Mouse (Mus musculus) forelimb bud, embryonic 11.5 days (tissue): ENCODE data around the gene Fntb.

ENCODE experiments used
- DNase-seq: peaks from one replicate; pipeline ENCODE4 v3.0.0-alpha.2; 2012; ENCODE audit warnings: low read depth, low spot score

The Fntb gene

DNA sequence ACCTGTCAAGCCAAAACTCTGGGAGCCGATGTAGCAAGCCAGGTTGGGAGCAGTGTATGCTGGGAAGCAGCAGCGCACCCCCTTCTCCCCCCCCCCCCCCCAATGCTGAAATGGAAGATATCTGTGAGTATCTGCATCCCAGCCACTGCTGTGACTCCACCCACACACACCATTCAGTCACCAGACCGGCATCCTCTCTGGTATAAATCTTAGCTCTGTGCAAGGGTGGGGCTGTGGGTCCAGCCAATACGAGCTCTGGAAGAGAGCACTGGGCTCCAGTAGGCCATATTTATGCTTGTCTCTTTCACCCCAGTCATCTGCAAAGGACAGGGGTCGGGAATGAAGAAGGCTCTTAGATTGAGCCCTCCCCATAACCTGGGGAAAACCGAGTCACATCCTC, 155.0 kb downstream of the Fntb start:
- no peak for DNase-seq

- no peak for DNase-seq
These were observed 155.6 kb downstream of the Fntb start for GRCm38 (mm10) chr12:76920990-76921389.

GRCm38 (mm10) chr12:76923118-76923517, 157.7 kb downstream of the Fntb start:
- DNase-seq, result no peak

GRCm38 (mm10) chr12:76924904-76925604, 159.7 kb downstream of the Fntb start:
- DNase-seq, result no peak

DNA sequence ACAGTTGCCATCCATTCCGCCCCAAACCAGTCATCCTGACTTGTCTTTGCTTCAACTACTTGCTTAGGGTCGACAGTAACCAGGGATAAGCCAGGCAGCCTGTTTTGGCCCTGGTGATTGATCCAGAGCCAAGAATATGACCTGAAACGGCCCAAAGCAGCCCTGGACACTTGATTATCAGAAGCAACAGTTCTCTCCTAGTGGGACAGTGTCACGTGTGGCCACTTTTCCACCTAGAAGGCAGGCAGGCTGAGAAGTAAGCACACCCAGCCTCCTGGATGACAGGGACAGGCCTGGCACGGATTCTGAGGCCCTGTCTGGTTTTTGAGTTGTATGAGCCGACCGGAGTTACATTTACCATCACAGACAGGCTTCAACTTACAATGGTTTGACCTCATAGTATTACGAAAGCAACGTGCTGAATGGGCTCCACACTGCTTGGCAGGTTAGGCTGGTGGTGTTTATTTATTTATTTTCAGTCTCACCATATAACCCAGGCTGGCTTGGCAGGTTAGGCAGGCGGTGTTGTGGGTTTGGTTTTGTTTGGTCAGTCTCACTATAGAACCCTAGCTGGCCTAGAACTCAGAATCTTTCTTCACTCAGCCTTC, 161.1 kb downstream of the Fntb start:
- DNase-seq, result no peak

GRCm38 (mm10) chr12:76927012-76927411, 161.6 kb downstream of the Fntb start:
- no peak for DNase-seq

GRCm38 (mm10) chr12:76927539-76927938, 162.2 kb downstream of the Fntb start:
- no peak for DNase-seq

DNA sequence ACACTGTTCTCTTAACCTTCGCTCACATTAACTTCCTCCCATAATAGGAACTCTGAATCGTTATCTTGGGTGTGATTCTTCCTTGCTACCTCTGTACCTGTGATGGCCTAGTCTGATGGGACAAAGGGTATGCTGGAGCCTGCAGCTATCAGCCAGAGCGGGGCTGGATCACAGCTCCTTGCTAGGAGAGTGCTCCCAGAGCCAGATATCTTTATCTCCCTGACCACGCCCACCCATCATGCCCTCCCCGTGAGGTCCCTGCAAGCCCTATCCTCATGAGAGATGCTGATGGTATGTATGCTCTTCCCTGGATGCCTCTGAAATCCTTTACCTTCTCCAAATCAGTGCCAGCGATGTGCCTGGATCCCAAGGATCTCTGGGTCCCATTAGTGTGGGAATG, 164.8 kb downstream of the Fntb start:
- no peak for DNase-seq

DNA sequence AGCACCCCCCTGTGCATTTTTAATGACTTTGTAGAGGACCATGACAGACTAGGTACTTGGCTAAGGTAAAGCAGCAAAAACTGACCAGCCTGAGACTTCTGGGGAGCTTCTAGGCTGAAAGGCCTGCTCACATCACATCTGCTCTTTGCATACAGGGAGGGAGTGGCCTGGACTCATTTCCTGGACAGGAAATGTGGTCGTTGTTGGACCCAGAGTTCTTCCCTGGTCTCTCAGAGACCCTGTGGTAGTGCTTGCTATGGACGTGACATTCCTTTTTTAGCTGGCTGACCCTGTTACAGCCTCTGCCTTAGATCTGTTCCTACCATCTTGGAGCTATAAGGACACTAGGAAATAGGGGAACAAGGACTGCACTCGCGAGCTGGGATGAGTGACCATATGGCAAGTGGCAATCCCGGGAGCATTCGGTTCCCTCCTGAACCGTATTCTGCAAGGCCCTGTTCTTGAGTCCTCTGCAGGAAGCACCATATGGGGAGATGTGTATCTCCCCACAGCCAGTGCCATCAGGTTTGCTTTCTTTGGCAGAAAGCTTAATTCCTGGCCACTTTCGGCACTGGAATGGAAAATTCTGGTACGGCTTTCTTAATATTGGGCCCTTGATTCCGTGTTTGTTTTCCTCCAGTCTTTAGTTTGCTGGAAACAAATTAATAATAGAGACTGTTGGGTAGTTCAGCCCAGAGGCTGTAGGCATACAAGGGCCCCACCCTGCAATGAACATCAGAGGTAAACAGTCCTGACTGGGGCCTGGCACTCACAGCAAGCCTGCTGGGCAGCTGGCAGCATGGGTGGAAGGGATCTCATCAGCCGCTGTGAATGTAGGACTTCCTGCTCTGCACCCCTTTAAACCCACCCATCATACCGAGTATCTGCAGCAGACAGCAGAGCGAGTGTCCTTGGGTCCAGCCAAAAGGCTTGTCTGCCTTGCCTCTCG, 166.6 kb downstream of the Fntb start:
- DNase-seq, result no peak

GRCm38 (mm10) chr12:76932688-76933060, 167.3 kb downstream of the Fntb start:
- DNase-seq, result no peak

GRCm38 (mm10) chr12:76934438-76934837, 169.0 kb downstream of the Fntb start:
- no peak for DNase-seq

GRCm38 (mm10) chr12:76936211-76936610, 170.8 kb downstream of the Fntb start:
- DNase-seq, result no peak

DNA sequence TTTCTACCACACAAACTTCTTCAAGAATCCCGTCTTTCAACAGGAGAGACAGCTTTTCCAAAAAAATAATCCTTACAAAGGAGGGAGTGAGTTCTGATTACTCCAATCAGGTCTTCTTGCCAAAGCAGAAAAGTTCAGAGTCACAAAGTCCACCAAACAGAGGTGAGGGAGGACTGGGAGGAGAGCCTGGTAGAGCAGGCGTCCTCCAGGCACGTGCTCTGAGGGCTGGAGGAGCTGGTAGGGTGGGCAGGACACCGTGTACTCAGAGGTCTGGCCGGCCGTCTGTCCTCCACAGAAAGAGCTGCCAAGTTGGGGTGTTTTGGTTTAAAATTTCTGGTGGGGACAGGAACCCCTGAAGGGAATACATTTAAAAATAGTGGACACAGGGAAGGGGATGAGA, 172.6 kb downstream of the Fntb start:
- no peak for DNase-seq

- no peak for DNase-seq
These were observed 176.1 kb downstream of the Fntb start for GRCm38 (mm10) chr12:76941524-76941923.

- DNase-seq, result no peak
These were observed 177.1 kb downstream of the Fntb start for GRCm38 (mm10) chr12:76942476-76942875.

GRCm38 (mm10) chr12:76943046-76943445, 177.7 kb downstream of the Fntb start:
- DNase-seq, result no peak

DNA sequence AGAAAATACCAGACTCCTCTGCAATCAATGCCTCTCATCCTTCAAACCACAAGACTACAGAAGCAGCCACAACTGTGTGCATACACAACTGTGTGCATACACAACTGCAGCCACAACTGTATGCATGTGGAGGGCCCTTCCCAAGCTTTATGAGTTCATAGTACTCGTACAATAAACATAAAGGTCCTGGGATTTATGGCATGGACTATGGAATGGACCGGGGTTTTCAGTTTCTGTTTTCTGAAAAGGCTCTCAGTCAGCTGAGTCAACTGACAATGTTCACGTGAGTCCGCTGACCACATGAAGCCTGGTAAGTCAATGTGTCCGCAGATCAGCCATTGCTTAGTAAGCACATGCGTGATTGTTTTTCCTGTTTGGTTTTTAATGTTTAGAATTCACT, 178.1 kb downstream of the Fntb start:
- no peak for DNase-seq

- no peak for DNase-seq
These were observed 182.1 kb downstream of the Fntb start for GRCm38 (mm10) chr12:76947487-76947886.

DNA sequence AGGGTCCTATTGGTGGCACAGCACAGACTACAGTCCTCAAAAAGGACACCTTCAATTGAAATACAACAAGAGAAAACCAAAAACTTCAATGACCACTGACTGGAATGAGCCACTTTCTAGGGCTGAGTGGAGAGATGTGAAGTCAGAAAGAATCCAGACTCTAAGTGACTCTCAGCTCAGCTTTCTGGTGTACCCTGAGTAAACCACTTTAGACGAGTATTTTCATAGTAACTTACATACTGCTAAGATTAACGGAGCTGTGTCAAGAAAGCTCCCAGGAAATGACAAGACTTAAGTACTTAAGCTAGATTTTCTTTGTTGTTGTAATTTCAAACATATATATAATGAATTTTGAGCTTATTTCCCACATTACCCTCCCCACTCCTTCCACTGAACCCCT, 182.8 kb downstream of the Fntb start:
- DNase-seq, result no peak

GRCm38 (mm10) chr12:76948781-76949180, 183.4 kb downstream of the Fntb start:
- DNase-seq, result no peak

- DNase-seq, result no peak
These were observed 184.9 kb downstream of the Fntb start for GRCm38 (mm10) chr12:76950330-76950729.

DNA sequence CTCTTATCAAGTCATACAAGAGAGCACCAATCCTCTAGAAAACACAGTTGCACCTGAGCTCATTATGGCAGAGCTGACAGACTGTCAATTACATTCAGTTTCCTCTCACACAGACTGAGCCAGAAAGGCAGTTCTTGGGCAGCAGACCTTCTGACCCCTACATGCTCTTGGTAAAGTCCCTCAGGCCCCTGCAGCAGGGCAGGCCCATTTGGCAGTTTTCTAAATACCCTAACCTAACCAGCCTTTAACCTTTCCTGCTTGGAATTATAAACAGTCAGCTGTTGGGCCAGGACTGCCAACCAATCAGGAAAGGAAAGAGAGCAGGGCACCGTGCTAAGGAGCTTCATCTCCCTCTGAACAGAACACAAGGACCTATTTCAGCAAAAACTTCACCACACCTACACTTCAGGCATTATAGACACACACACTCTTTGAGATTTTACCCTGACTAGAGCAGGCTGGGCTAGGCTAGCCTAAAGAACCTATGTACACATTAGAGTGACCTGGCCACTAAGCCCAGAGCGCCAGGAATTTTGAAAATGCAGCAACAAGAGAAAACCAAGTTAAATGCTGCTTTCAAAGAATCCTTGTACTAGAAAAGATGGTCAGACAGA, 188.5 kb downstream of the Fntb start:
- no peak for DNase-seq
